Mouse (Mus musculus): ENCODE results near the gene Slc3a2.
"Not testable (repeated sequence)": the region's sequence is repeated elsewhere in the genome, so short reads cannot be mapped to it uniquely, and the experiment has no call there.

The Slc3a2 gene

DNA sequence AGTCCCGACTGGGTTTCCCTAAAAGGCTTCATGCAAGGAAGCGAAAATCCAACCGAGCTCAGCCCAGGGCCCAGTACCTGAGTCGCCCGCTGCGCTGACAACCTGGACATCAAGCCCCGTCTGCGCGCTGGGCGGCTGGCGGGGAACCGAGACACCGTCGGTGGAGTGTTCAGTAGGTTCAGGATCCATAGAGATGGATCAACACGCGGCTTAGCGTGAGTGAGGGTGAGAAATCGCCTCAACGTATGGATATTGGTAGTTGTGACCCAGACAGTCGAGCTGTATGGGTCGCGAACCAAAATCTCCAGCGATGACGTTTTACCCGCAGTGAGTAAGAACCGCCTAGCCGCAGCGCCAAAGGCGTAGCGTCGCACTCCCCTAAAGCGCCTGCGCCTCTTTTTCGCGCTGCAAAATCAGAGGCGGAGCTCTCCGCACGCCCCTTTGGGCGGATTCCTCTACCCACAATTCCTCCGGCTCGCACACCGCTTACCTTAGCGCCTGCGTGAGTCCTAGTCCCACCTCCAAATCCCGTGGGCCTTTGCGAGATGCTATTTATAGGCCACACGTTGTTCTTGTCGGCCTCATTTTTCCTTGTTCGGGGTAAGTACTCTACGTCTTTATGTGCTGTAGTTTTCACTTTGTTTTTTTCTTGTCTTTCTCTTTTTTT lies at the start of gene Slc3a2:
Gene Slc3a2 (minus strand): TSS at position 463 of the 667 bp plus-strand sequence.
- DNase-seq (ENCODE audit: low read depth, low spot score), result peak; percentile 99

DNA sequence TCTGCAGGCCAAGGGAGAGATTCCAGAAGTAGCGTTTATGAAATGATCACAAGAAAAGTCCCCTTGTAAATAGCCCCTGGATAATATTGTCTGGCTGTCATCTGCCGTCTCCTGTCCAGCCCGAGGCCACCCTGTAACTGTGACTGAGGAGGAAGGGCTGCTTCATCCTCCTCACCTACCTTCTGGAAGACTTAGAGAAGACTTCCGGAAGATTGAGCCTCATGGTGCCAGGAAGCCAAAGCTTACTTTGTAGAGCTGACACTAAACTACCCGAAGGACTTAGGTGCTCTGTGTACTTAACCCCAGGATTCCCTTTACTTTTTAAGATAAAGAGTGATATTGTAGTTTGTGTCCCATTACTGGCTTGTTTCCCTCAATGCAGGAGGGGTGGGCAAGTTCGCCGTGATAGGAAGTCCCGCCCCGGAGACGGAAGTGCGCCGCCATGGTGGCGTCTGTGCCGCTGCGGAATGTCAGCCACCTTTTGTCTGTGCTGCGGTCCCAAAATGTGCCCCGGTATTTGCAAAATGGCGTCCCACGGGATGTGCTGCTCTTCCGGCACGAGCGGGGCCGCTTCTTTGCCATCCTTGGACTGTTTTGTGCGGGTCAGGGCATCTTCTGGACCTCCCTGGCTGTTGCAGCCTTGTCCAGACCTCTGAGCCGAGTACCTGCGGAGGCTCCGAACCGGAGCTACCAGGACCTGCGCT lies 47.5 kb upstream of the Slc3a2 start, which contains the start of gene Tmem223:
Gene Tmem223 (plus strand): TSS at position 430 of the 704 bp plus-strand sequence.
- peak; percentile 73 for DNase-seq (ENCODE audit: low read depth, low spot score)

DNA sequence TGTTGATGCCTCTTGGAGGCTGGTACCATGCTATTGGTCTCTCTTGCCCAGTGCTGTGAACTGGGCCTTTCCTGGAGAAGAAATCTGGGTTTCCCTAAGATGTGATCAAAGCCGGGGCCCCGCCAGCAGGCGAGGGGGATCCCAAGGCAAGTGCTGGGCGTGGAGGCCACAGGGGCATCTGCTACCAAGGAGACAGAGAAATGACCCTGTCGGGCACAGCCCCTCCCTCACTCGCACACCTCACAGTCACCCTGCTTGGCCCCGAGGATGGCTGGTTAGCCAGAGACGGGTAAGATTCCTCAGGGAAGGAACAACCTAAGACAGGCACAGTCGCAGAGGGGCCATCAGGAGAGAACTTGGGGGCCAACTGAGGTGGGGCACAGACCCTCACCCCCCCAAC lies 42.4 kb upstream of the Slc3a2 start:
- DNase-seq (ENCODE audit: low read depth, low spot score), result no peak

DNA sequence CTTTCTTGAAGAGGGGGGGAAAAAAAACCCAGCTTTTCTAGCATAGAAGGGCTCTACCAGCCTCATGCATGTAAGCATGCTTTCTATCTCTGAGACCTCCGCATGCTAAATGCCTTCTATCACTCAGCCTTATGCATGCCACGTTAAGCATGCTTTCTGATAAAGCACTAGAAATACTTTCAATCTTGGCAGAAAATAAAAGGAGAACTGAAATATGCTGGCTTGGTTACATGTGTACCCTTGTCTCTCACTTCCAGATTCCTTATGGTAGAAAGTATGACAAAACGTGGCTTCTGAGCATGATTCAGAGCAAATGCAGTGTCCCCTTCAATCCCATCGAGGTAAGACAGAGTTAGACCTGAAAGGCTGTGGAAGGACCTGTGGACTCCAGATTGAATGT lies 40.1 kb upstream of the Slc3a2 start:
- no peak for DNase-seq (ENCODE audit: low read depth, low spot score)

DNA sequence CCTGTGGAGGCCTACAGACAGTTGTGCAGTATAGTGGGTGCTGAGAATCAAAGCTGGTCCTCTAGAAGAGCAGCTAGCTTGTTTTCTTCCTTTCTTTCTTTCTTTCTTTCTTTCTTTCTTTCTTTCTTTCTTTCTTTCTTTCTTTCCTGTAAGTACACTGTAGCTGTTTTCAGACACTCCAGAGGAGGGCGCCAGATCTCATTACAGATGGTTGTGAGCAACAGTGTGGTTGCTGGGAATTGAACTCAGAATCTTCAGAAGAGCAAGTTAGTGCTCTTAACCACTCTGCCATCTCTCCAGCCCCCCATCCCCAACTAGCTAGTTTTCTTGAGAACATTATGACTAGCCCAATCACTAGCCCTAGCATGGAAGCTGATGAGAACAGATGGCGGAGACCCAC lies 37.6 kb upstream of the Slc3a2 start:
- no peak for DNase-seq (ENCODE audit: low read depth, low spot score)

DNA sequence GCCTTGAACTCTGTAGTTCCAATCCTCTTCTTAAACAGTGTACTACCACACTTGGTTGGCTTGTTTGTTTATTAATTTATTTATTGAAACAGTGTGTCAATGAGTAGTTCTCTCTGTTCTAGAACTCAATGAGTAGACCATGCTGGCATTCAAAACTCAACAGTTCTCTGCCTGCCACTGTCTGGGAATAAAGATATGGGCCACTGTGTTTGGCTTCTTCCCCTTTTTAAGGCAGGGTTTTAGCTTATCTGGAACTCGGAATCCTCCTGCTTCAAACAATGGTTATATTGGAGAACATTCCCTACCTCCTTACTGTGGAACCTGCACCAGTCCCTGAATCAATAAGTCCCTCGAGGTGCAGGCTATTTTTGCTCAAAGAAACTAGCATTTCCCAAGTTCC lies 35.7 kb upstream of the Slc3a2 start:
- no peak for DNase-seq (ENCODE audit: low read depth, low spot score)

DNA sequence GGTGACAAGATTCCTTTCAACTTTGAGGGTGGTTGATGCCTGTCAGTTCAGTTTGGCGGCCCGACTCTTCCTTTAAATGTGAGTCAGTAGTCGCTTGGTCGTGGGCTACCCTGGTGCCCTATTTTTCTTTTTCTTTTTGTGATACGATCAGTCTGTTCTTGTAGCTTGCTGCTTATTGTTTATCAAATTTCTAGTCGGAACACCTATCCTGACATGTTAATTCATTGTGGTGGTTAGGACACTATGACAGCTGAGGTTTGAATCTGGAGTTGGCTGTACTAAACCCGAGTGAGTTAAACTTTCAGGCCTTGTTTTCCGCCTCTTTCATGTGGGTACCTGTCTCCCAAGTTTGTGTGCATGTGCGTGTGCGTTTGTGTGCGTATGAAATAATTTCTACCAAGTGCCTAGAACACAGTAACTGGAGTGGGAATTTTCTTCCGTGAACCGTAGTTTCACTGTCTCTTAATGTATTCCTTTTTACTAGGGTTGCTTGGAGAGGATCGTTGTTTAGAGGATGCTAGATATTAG lies 34.4 kb upstream of the Slc3a2 start:
- DNase-seq (ENCODE audit: low read depth, low spot score), result no peak

DNA sequence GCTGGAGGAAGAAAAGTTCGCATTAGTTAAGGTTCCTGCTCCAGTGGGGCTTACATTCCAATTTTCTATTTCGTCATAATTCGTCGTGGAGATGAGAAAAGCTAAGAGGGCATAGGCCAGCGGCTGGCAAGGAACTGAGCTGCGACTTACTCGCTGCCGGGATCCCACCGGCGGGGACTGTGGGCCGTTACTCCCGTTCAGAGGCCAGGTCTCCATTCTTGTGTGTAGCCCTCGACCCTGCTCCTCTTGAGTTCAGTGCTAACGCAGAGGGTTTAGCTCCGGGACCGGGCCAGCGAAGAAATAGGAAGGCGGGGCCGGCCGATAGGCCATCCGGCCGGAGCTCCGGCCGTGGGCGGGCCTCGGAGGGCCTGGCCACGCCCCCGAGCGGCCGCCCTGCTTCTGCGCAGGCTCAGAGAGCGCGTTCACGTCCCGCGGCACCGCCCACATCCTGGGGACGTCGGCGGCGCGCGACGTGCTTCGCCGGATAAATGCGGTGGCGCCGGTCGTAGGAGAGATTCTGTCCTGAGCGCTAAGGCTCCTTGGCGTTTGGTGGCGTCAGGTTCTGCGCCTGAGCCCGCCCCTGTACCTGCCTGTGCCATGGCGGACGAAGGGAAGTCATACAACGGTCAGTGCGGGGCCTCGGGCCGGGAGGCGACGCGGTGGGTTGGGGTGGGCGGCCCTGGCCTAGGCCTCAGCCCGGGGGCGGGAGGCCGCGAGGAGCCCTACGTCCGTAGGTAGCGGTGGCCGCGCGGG lies 33.6 kb upstream of the Slc3a2 start, which contains the start of gene Nxf1:
Gene Nxf1 (plus strand): TSS at position 439 of the 753 bp plus-strand sequence.
- DNase-seq (ENCODE audit: low read depth, low spot score), result peak; percentile 95

DNA sequence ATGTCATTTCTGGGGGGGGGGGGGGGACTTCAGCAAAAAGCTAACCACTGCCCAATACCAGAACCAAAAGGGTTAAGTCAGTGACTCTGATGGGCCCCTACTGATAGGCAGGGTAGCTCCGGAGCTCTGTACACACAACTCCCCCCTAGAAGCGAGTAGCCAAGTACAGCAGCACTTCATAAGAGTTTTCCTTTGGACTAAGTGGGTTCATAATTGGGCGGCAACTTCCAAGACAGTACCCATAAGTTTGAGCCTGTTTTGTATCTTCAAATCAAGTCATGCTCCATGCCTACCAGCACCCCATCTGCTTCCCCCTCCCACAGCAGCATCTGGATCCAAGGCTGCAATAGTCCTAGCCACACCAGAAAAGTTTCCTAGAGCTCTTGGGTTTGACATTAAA lies 32.5 kb upstream of the Slc3a2 start:
- no peak for DNase-seq (ENCODE audit: low read depth, low spot score)

DNA sequence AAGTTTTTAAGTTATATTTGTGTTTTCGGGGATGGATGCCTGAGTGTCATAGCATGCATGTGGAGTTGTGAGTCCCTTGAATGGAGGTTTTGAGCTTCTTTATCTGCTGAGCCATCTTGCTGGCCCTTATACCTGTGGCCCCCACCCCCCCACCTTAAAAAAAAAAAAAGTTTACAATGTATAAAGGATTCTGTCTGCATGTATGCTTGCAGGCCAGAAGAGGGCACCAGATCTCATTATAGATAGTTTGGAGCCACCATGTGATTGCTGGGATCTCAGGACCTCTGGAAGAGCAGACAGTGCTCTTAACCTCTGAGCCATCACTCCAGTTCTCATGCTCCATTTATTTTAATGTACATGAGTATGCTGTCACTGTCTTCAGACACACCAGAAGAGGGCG lies 24.2 kb upstream of the Slc3a2 start:
- no peak for DNase-seq (ENCODE audit: low read depth, low spot score)

DNA sequence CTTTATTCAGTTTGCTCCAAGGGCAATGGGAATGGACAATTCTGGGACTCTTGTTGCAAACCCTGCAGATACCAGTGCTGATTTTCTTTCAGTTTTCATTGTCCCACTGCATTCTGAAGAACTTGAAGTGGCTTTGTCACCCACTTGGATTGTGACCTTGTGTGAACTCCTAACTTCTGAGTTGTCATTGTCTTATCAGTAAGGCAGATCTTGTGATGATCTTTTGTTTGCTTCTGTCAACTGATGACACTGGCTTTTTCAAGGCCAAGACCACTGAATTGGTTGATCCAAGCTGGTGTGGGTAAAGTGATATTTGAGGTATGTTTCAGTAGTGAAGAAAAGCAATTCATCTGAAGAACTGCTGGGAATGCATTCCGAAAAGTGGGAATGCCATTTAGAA lies 22.2 kb upstream of the Slc3a2 start:
- DNase-seq (ENCODE audit: low read depth, low spot score), result no peak

DNA sequence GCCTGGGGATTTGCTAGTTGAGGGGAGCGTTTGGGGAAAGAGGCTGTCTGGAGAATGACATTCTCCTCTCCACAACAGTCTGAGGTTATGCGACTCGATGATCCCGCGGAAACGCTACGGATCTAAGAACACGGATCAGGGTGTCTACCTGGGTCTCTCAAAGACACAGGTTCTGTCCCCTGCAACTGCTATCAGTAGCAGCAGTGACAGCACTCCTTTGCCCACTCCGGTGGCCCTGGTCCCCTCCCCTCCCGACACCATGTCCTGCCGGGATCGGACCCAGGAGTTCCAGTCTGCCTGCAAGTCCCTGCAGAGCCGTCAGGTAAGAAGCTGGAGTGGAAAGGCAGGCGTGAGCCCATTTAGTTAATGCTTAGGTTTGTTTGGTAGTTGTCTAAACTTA lies 19.0 kb upstream of the Slc3a2 start:
- DNase-seq (ENCODE audit: low read depth, low spot score), result no peak

DNA sequence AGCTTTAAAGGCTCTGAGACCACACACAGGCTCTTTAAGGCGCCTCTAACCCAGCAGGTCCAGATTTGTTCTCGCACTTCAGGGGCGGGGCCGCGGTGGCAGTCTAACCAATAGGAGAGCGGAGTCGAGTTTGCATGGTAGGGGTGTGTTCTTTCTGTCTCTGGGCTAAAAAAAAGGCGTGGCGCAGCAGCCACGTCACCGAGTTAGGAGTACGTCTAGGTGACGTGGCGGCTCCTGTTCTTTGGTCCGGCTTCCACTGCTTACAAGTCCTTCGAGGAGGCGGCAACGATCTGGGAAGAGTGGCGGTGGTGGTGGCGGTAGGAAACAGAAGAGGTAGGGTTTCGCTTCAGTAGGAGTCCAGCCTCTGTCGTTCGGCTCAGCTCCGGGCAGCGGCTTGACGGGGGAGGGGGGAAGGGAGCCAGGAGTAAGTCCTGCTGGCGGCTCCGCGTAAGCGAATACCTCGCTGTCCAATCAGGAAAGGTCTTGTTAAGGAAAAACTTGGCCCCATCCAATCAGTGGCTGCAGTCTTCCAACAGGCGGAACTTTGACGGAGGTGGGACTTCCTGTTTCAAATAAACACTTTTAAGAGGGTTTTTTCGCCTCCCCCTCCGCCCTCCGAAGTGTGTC lies 18.2 kb upstream of the Slc3a2 start, which contains the start of gene Stx5a:
Gene Stx5a (plus strand): TSS at position 171 of the 627 bp plus-strand sequence.
- peak; percentile 99 for DNase-seq (ENCODE audit: low read depth, low spot score)

DNA sequence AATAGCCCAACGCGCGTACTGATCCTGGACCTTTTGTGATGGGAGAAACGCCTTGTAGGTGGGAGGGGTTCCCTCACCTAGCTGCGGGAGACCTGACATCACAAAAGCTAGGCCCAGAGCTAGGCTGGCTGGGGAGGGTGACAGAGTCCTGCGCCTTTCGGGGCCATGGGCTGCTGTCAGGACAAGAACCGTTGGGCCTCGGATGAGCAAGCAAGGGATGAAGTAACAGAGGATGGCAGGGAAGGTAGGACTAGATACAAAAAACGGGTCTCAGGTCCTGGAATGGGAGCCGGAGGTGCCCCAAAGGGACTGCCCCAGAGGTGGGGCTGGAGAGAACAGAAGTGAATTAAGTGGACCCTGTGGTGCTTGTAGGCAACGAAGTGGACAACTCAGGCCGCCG lies 17.4 kb upstream of the Slc3a2 start, which contains the start of gene 1700092M07Rik:
Gene 1700092M07Rik (plus strand): TSS at position 116 of the 400 bp plus-strand sequence.
- no peak for DNase-seq (ENCODE audit: low read depth, low spot score)

DNA sequence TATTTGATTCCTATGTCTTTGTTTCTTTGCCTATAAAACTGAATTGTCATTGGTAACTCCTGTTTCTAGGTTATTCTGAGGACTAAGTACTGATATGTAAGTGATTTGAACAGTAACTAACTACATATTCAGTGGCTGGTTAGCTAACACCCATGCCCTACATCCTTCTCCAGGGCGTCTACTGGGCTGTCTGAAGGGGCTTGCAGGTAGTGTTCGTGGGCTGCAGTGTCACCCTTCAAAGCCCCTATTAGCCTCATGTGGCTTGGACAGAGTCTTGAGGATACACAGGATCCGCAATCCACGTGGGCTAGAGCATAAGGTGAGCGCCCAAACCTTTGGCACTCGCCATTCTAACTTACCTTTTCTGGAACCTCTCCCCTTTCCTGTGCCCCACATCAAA lies 16.5 kb upstream of the Slc3a2 start:
- no peak for DNase-seq (ENCODE audit: low read depth, low spot score)

DNA sequence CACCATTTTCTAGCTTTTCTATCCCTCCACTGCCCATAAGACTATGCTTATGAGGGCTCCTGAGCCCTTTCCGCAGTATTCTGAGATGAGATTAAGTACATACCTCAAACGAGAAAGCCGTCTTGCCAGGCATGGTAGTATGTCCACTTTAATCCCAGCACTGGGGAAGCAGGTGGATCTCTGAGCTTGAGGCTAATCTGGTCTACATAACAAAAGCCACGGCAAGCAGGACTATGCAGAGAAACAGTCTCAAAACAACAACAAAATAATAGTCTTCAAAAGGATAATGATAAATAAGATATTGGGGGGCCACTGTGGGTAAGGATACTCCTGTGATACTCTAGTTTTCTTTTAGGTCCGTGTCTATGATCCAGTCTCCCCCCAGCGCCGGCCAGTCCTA lies 15.7 kb upstream of the Slc3a2 start:
- no peak for DNase-seq (ENCODE audit: low read depth, low spot score)

DNA sequence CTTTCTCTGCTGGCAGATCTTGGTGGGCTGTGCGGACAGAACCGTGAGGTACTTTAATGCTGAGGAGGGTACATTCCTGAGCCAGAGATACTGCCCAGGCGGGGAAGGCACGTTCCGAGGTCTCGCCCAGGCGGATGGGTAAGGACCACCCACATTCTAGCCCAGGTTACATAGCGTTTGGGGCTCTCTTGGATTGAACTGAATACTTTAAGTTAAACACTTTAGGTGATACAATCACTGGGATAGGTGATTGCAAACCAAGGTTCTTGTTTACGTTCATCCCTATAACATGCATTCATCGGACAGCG lies 12.9 kb upstream of the Slc3a2 start:
- no peak for DNase-seq (ENCODE audit: low read depth, low spot score)

DNA sequence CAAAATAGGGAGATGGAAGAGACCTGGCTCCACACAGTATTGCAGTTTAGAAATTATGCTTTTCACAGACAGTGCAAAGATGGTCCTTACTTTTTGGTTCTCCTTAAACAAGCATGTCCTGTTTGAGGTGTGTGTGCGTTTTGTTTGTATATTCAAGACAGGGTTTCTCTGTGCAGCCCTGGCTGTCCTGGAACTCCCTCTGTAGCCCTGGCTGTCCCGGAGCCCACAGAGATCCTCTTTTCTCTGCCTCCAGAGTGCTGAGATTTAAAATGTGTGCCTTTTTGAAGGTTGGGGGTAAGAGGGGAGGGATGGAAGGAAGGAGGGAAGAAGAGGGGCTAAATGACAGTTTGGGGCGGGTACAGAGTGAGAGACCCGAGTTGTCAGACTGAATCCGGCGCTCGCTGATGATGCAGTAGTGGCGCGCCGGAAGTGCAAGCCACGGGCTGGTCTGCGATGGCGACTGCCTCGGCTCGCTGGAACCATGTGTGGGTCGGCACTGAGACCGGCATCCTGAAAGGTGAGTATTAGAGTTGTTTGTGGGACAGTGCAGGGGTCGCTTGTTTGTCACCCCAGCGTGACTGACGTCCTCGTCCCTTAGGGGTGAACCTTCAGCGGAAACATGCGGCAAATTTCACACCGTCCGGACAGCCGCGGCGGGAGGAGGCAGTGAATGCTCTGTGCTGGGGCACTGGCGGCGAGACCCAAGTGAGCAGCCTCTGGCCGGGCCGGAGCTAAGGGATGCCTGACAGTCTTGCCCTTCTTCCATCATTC lies 12.4 kb upstream of the Slc3a2 start, which contains the start of gene Wdr74:
Gene Wdr74 (plus strand): TSS at position 439 of the 771 bp plus-strand sequence.
- peak; percentile 92 for DNase-seq (ENCODE audit: low read depth, low spot score)

DNA sequence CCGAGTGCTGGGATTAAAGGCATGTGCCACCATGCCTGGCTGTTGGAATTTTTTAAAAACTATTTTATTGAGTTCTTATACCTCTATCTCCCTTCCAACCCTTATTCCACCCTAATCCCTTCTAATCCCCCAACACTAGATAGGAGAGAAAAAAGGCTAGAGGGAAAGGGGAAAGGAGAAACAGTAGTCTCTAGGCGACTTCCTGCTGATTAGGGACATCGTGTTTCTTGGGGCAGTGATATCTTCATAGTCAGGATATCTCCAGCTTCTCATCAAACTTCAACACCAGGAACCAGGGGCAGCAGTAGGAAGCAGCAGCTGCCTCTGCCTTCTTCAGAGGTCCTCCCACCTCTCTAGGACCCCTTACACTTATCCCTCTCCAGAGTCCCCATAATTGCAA lies 11.2 kb upstream of the Slc3a2 start:
- DNase-seq (ENCODE audit: low read depth, low spot score), result no peak

DNA sequence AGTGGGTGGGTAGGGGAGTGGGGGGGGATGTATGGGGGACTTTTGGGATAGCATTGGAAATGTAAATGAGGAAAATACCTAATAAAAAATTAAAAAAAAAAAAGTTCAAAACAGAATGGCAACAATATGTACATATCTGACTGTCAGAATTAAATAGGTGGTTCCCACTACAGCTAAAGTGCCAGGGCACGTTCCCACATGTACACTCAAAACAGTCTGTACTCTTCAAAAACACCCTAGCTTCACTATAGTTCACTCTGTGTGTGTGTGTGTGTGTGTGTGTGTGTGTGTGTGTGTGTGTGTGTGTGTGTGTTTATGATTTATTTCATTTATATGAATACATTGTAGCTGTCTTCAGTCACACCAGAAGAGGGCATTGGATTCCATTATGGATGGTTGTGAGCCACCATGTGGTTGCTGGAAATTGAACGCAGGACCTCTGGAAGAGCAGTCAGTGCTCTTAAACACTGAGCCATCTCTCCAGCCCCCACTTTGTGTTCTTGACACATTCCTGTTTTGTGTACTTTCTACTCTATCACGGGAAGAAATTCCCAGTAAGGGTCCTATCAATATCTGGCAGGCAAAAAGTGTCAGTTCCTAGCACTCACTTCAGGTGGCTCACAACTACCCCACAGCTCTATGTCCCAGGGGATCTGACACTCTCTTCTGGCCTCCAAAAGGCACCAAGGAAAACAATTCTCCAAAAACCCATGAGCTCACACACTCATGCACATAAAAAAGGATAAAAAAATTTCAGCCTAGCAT lies 5.3 kb upstream of the Slc3a2 start:
- not testable (repeated sequence) for DNase-seq (ENCODE audit: low read depth, low spot score)
